Mouse (Mus musculus): ENCODE results near the gene Magi2. TPM values are rescaled to one million over a fixed set of nuclear protein-coding genes. Genes with fewer than 3 reads are reported as not detected.

Magi2 gene
- total RNA-seq, 2 experiments from 2014 or later, result 5.4 to 7.1 TPM

- no peak for DNase-seq (ENCODE audit: low spot score)
- intact Hi-C loops (cut with DNase I), result no loop called here
Measured at GRCm38 (mm10) chr5:20299816-20300215, 1073.0 kb downstream of the Magi2 start.

DNA sequence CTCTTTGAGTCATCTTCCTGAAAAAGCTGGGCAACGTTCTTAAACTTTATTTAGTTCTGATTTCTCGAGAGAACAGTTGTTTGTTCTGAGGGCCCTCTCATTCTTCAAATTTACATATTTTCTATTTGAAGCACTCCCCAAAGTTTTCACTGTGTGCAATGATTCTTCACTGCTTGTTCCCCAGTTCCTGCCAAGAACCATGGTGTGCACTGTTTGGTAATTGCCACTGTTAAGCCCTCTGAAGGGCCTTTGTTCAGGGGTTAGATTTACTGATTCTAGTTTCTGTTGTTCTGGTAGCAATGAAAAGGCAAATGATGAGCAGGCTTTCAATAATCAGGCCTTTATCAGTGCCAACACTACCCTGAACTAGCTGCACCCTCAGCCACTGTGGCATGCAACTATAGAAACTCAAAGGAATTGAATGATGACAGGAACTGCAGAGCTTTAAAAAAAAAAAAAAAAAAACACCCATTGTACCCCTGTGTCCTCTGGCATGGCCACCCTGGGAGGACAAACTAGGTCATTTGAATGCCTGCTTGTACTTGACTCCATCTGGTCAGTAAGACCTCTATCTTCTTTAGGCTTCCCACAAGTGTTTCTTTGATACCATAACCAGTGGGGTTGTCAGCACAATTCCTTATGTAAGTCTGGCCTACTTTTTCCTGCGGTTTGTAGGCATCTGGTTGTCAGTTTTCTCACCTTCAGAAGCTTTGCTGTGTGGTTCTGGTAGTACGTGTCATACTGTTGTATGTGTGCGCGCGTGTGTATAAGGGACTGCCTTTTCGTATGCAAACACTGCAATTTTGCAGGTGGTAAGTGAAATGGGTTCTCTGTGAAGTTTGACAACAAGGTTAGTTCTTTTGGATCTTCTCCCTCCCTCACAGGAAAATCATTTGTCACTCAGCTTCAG, 1076.5 kb downstream of the Magi2 start:
- no peak for DNase-seq (ENCODE audit: low spot score)
- intact Hi-C loops (cut with DNase I), result no loop called here

DNA sequence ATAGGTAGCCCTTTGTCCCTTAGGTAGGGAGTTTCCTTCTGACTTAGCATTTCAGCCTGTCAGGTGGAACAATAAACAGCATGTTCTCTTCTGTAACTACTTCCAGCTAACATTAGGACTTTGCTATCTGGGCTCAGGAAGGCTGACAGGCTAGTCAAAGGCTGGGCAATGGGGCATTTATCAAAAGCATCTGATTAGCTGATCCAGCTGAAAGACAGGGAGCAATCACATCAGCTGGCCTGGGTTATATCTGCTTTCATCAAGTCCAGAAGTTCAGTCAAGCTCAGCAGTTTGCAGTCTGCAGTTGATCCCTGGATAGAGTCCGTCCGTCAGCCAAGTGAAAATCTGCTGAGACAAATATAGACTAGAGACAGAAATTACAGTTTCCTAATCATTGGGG, 1094.1 kb downstream of the Magi2 start:
- DNase-seq (ENCODE audit: low spot score), result no peak

GRCm38 (mm10) chr5:20325290-20325689, 1098.5 kb downstream of the Magi2 start:
- intact Hi-C loops (cut with DNase I), result no loop called here
- no peak for DNase-seq (ENCODE audit: low spot score)

More for the DNA sequence above, 1094.1 kb downstream of the Magi2 start:
- intact Hi-C loops (cut with DNase I), result no loop called here

- DNase-seq (ENCODE audit: low spot score), result no peak
- intact Hi-C loops (cut with DNase I), result no loop called here
Measured at GRCm38 (mm10) chr5:20328901-20329300, 1102.1 kb downstream of the Magi2 start.

GRCm38 (mm10) chr5:20330025-20330424, 1103.2 kb downstream of the Magi2 start:
- intact Hi-C loops (cut with DNase I), result no loop called here
- DNase-seq (ENCODE audit: low spot score), result no peak

DNA sequence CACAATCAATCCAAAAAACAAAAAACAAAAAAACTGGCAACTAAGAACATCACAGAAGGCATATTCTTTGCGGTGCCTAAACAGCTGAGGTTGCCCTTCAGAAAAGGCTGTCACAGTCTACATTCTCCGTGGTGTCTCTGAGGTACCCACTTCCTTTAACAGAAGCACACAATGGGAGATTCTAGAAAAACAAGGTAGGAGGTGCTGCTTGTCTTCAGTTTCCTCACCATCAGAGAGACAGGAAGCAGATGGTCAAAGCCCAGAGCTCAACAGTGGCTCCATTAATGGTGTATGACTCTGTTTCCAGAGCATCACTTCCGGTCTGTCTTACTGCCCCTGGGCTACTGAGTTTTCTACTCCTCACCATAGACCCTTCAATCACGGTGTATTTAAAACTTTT, 1105.7 kb downstream of the Magi2 start:
- intact Hi-C loops (cut with DNase I), result no loop called here
- DNase-seq (ENCODE audit: low spot score), result no peak

DNA sequence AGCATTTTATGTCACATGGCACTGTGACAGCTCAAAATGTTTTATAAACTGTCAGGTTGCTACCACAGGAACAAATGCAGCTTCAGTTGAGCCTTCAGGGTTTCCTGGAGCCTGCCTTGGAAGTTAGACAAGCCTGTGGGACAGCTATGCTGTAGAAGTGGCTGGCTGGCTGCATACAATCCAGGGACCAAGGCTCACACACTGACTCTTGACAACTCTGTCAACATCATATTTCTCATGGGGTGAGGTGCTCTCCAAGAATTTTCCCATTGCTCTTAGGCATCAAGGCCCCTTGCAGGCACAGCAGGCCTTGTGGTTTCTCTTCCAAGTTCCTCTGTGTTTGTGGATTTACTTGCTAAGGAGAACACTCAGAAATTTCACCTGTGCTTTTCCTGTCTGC, 1107.7 kb downstream of the Magi2 start:
- DNase-seq (ENCODE audit: low spot score), result no peak
- intact Hi-C loops (cut with DNase I), result no loop called here

DNA sequence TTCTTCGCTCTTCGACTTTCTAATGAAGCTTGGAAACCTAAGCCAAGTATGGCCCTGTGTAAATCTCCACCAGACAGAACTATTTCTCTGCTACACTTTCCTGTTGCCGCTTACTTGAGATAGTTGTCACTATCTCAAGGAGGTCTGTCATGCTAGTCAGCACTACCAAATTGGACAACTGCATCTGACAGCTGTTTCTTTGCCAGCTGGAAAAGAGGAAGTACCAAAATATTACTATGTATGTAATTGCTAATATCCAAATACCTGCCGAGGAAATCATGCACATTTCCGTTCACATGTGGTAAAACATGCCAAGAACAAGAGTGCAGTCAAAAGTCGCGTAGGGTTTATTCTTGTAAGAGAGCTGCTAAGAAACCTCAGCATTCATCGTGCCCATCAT, 1126.1 kb downstream of the Magi2 start:
- no peak for DNase-seq (ENCODE audit: low spot score)
- intact Hi-C loops (cut with DNase I), result no loop called here

DNA sequence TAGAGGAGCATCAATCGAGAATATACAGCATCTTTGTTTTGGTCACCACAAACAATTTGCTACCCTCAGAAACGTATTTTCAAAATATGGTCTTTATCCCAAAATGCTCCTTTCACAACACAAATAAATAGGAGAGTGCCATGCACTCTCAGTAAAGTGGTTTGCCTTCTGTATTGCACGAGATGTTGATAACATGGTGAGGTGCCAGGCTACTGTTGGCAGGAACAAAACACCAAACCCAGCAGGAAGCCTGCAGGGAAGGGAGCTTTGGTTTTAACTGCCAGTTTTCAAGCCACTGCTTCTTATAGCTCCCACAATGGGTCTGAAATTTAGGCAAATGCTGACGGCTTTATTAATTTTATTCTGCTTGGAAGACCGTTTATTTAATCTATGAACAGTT, 1131.6 kb downstream of the Magi2 start:
- intact Hi-C loops (cut with DNase I), result no loop called here
- no peak for DNase-seq (ENCODE audit: low spot score)

DNA sequence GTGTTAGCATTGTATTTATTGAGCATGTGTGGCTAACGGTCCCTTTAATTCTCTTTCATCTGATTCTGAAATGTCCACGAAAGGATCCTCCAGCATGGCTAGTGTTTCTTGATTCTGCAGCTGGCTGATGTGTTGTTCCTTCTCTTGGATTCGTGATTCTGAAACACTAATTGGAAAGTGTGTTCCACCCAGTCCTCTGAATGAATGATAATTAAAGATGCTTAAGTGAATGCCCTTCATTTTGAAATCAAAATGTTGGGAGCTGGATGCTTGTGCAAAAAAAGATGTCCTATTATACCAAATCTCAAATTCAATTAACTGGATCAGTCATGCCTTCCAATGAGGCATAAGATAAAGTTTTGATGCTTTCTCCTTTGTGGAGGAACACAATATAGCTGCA, 1132.2 kb downstream of the Magi2 start:
- intact Hi-C loops (cut with DNase I), result no loop called here
- no peak for DNase-seq (ENCODE audit: low spot score)

DNA sequence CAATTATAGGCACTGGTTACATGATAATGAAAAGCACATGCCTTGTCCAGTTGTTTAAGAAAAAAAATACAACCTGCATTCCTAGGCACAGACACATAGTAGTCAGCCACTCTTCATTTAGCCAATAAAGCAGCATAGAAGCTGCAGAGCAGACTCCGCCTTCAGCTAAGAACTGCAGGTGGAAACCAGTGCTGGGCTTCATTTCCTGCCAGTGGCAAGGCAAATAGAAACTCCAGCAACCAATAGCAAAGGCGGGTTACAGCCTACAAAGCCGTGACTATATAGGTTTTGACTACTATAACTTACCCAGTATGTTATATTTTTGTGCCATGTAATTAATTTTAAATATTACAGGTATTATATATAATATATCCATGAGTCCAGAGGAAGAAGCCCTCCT, 1135.3 kb downstream of the Magi2 start:
- DNase-seq (ENCODE audit: low spot score), result no peak
- intact Hi-C loops (cut with DNase I), result no loop called here

DNA sequence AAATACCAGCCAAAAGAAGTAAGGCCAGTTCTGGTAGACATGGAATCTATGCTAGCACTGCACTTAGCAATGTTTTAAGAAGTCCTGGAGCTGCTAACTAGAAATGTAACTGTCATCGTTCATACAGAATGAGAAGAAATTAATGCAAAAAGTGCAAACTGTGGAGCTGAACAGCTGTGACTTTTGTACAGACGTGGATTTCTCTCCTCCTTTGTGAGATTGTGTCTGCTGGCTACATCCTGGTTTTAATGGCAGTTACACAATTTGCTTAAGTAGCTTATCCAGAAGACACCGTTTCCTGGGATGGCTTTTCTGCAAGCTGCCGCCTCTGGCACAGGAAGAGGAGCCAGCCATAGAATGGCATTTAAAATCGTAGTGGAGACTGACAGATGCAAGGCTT, 1136.4 kb downstream of the Magi2 start:
- DNase-seq (ENCODE audit: low spot score), result no peak
- intact Hi-C loops (cut with DNase I), result no loop called here

- DNase-seq (ENCODE audit: low spot score), result no peak
- intact Hi-C loops (cut with DNase I), result no loop called here
Measured at GRCm38 (mm10) chr5:20373586-20373985, 1146.8 kb downstream of the Magi2 start.

GRCm38 (mm10) chr5:20378071-20378800, 1151.4 kb downstream of the Magi2 start:
- intact Hi-C loops (cut with DNase I), result no loop called here
- DNase-seq (ENCODE audit: low spot score), result no peak

GRCm38 (mm10) chr5:20404533-20404932, 1177.7 kb downstream of the Magi2 start:
- intact Hi-C loops (cut with DNase I), result no loop called here
- no peak for DNase-seq (ENCODE audit: low spot score)

DNA sequence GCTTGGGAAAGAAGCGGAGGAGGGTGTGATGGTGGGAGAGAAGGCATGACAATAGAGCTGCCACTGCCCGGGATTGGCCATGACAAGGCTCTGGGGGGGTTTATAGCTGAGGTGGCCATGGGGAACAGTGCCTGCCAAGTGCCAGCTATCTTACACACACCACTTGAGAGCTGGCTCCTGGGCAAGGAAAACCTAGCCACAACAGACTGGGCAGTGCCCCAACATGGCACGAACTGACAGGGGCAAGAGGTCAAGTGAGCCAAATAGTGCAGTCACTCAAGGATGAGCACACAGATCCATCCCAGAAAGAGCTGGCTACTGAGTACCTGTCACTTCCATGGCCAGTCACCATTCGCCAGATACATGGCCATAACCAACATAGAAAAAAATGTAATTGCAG, 1179.8 kb downstream of the Magi2 start:
- intact Hi-C loops (cut with DNase I), result no loop called here
- peak; percentile 15 for DNase-seq (ENCODE audit: low spot score)

DNA sequence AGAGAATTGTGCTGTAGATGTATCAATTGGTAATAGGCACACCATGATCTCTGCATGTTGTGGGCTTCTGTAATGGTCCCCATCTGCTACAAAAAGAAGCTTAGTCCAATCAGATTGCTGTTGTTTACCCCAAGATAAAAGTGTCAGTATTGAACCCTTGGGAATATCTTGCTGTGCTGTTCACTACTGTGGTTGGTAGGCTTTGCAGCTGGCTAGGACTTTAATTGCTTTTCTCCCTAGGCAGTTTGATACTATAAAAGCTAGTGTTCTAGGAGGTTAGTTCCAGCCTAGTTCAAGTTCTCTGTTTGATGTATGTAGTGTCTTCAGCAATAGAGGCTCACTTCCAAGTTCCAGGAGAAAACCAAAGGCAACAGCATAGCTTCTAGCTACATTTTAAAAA, 1188.5 kb downstream of the Magi2 start:
- intact Hi-C loops (cut with DNase I), result no loop called here
- no peak for DNase-seq (ENCODE audit: low spot score)

- intact Hi-C loops (cut with DNase I), result no loop called here
- no peak for DNase-seq (ENCODE audit: low spot score)
Measured at GRCm38 (mm10) chr5:20417348-20417747, 1190.5 kb downstream of the Magi2 start.

DNA sequence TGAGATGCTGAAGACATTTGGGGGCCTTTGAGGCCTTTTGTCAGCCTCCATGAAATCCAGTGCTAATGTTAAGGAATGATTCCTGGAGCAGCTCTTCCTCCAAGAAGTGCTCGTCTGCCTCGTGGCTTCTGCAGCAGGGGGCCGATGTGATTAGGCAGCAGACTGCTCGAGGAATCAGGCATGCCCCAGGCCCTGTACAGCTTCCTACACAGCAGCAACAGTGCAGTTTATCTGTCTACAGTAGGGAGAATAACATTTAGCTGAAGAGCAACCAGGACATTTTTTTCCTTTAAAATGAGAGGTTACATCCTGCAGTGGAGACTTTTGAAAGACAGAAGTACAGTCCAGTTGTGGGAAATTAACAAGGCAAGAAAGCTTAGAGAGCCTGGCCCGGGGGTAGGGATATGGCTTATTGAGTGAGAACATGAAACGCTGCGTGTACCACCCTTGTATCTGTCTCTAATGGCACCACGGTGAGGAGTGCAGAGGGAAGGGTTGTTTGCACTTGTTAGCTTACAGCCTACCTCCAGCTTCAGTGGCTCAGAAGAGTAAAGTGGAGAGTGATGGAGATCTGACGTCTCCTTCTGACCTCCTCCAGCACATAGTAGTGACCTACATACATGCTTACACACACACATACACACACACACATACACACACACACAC, 1205.4 kb downstream of the Magi2 start:
- no peak for DNase-seq (ENCODE audit: low spot score)
- intact Hi-C loops (cut with DNase I), result no loop called here
